Mouse (Mus musculus): ENCODE data around the gene Trp73.

Gene Trp73

DNA sequence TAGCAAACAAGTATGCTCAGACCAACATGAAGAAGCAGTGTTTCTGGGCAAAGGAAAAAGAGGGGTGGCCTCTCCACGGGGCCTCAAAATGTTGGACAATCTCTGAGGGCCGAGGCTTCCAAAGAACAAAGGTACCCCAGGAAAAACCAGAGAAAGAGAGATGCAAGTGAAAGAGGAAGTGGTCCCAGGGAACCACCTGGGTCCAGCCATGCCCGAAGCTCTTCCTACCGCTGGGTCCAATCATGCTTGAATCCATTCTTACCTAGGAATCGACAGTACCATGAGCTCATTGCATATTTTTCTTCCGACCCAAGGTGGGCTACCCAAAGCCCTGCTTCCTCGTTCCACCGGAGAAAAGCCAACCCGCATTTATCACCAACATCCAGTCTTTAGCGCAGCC, 36.1 kb downstream of the Trp73 start:
- no peak for DNase-seq (ENCODE audit: inconsistent ontology term)

- DNase-seq (ENCODE audit: inconsistent ontology term) = no peak
Observed at GRCm38 (mm10) chr4:154103386-154103785, 36.6 kb downstream of the Trp73 start.

DNA sequence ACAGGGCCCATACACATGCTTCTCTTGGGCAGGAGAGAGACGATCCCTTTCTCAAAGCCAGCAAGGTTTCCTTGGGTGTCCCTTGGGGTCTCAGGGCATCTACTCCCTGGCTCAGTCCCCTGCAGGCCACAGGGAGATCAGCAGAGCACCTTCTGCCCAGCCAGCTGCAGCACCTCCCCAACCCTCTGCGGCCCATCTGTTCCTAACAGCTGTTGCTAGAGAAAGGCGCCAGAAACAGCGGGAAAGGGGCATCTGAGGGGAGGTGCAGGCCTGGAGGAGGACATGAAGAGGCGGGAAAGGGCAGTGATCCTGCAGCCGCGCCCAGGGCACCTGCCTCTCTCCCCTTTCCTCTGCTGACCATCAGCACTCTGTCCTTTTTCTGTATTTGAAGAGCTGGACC, 40.6 kb downstream of the Trp73 start:
- DNase-seq (ENCODE audit: inconsistent ontology term) = no peak

GRCm38 (mm10) chr4:154096111-154096510, 43.9 kb downstream of the Trp73 start:
- no peak for DNase-seq (ENCODE audit: inconsistent ontology term)

DNA sequence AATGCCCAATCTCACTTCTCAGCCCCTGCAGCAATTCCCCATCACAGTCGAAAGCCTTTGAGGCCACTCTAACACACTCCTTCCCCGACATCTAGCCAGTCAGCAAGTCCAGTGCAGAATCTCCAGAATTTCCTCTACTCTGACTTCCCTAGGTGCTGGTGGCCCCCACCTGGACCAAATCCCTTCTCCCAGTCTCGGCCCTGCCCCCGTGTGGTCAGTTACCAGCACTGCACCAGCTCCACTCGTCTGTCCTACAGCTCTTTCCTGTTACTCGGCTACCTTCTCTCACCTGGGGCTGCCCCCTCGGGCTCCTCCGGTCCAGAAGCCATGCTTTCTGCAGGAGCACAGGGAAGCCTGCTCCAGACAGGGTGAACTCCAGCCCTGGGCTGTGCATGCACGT, 46.8 kb downstream of the Trp73 start:
- DNase-seq (ENCODE audit: inconsistent ontology term) = peak; percentile 9

GRCm38 (mm10) chr4:154091356-154091755, 48.7 kb downstream of the Trp73 start:
- DNase-seq (ENCODE audit: inconsistent ontology term) = no peak

DNA sequence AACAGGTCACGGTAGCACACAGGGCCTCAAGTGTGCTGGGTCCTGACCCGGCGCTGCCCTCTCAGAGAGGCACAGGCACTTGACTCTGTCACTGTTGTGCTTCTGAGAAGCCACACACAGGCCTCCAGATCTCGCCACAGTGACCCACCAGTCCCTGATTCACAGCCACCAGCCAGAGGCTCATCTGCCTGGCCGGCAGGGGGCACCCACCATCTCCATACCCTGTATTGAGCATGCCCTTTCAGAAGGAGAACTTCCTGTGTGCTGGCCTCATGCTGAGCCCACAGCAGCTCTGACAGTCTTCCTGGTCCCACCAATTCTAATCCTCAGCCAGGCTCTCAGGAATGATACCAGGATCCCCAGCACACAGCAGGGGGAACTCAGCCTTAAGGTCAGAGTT, 50.8 kb downstream of the Trp73 start:
- no peak for DNase-seq (ENCODE audit: inconsistent ontology term)

GRCm38 (mm10) chr4:154086436-154086835, 53.6 kb downstream of the Trp73 start:
- DNase-seq (ENCODE audit: inconsistent ontology term) = no peak

DNA sequence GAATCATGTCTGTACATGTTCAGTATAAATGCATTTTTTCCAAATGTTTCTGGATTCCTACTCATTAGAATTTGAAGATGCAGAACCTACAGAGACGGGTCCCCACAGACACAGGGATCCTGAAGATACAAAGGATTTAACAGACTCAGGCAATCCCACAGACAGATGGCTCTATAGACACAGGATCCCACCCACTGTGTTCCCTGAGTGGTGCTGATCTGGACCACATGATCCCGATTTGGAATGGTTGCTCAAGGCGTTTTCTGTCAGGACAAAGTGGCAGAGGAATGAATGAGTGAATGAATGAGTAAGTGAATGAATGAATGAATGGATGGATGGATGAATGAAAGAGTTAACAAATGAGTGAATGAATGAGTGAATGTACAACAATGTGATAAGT, 54.2 kb downstream of the Trp73 start:
- DNase-seq (ENCODE audit: inconsistent ontology term) = no peak

DNA sequence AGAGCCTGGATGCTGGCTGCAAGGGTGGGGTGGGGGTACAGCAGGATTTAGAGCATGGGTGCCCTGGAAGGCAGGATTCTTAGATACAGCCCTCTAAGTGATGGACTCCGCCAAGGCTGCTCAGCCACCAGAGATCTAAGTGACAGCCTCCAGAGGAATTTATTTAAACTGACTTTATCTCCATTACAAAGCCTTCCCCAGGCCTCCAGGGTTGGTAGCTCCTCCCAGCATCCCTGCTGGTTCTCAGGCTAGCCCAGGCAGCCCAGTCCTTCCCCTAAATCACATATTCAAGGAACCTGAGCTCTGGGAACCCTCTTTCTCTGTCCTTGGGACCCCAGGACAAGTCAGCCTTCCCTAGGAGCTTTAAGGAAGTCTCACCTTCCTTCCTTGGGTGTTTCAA, 58.0 kb downstream of the Trp73 start:
- DNase-seq (ENCODE audit: inconsistent ontology term) = no peak

DNA sequence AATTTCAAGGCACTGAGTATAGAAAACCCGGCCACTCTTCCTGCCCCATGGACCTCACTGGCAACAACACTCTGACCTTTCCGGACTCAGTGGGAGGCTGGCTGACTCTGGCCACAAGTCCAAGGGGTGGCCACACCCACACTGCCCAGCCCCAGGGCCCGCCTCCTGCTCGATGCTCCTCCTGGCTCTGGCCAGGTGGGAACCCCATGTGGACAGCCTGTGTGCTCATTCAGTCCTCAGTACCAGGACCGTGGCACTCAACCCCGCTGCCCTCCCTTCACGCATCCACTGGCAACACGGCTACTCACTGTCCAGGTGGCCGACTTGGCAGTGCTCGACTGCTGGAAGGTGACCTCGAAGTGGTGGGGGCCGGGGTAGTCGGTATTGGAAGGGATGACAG, 59.0 kb downstream of the Trp73 start:
- DNase-seq (ENCODE audit: inconsistent ontology term) = no peak

DNA sequence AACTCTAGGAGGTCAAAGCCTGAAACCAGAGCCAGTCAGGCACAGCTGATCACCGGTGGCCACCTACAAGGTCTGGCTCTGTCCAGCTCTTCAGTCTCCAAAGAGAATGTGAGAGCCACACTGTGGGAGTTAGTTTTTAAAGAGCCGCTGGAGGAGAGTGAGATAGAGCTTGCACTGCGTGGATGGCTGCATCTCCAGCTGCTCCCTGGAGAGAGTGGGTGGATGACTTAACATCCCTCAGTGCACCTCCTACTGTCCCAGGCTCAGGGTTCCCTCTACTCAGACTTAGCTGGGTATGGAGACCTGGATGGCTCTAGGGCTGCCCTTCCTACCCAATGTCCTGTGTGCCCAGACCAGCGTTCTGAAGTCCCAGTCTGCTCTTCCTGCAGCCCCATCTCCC, 59.8 kb downstream of the Trp73 start:
- no peak for DNase-seq (ENCODE audit: inconsistent ontology term)

DNA sequence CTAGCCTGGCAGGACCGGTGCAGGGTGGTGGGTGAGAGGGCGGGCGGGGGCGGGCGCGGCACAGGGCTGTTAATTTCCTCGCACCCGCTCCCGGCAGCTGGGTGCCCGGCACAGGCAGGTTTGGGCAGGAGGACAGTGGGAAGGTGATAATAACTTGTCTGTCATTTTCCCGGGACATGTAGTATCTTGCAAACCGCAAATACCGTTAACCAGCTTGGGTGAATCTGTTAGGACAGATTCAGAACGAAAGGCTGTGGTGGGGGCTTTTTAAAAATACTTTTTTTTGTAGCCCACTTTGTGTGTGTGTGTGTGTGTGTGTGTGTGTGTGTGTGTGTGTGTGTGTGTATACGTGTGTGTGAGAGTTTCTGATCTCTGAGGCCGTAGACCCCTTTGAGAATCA, 68.1 kb downstream of the Trp73 start:
- no peak for DNase-seq (ENCODE audit: inconsistent ontology term)

DNA sequence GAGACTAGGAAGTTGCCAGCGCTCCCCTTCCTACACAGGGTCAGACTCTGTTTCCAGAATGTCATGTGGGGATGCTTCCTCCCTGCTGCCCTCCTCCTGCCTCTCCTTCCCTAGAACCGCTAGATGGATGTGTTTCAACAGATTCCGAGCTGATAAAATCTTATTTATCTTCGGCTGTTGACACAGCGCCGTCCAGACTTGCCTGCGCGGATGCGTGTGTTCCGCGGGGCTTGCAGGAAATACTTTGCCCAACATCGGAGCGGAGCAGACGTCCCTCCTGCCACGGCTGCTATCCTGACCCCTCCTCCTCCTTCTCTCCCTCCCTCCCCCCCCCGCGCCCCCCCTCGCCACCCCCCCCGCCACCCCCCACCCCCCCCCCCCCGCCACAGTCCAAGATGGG, 68.5 kb downstream of the Trp73 start:
- DNase-seq (ENCODE audit: inconsistent ontology term) = no peak

DNA sequence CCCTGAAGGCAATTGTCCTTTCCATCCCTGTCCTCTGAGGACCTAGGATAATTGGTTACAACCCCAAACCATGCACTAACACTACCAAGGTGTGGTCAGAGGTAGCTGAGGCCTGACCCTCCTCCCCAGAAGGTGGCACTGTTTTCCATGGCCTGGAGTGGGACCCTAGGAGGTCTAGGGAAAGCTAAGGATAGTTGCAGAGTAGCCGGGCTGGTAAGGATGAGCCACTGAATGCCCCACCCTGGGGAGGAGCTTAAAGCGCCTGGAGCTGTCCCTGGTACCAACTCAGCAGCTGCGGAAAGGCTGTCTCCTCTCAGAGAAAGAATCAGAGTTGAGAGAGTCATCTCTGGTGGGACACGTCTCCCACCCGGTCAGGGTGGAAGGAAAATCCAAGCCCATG, 69.1 kb downstream of the Trp73 start:
- peak; percentile 56 for DNase-seq (ENCODE audit: inconsistent ontology term)

DNA sequence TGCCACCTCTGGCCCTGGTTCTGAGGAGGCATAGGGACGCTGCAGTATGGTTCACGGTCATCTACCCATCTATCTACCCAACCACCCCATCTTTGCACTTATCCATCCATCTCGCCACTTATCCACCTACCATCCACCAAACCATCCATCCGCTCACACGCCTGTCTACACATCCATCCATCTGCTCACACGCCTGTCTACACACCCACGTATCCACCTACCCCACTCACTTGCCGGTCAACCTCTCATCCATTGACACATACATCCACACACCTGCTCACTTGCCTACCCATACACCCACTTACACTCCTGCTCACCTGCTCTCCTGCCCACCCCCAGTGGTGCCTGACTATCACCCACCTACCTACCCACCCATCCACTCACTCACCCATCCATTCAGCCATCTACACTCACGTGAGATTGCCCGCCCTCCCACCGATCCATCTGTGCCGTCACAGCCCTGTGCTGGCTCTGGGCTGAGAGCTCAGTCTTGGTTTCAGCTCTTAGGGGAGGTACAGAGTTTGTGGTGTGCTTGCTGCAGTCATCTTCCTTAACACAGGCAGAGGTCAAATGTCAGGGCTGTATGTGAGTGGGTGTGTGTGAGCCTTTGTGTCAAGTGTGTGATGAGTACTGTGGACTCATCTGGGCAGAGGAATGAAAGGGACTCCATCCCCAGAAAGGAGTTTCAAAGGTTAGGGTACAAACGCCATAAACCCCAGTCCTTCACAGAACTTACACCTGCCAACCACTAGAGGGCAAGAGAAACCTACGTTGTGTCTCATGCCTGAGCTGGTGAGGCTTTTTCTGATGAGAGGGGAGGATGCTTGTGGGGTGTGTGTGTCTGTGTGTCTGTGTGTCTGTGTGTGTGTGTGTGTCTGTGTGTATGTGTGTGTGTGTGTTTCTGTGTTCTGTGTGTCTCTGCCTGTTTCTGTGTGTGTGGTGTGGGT, 74.9 kb downstream of the Trp73 start:
- DNase-seq (ENCODE audit: inconsistent ontology term) = peak; percentile 41

DNA sequence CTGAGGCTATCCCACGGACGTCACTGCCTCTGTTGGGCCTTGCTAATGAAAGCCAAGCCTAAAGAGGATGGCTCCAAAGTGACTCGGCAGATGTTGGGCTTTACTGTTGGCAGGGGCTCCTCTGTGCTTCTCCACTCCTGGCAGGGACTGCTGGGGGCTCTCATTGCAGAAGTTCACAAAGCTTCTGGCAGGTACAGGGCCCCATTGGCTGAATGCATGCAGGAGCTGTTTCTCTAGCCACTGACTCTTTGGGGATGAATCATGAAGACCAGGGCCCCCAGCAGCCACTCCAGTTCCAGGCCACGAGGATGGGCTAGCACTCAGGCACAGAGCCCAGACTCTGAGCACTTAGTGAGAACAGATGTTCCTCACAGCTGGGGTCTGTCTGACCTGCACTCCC, 82.3 kb downstream of the Trp73 start:
- no peak for DNase-seq (ENCODE audit: inconsistent ontology term)

GRCm38 (mm10) chr4:154056661-154057060, 83.3 kb downstream of the Trp73 start:
- no peak for DNase-seq (ENCODE audit: inconsistent ontology term)

DNA sequence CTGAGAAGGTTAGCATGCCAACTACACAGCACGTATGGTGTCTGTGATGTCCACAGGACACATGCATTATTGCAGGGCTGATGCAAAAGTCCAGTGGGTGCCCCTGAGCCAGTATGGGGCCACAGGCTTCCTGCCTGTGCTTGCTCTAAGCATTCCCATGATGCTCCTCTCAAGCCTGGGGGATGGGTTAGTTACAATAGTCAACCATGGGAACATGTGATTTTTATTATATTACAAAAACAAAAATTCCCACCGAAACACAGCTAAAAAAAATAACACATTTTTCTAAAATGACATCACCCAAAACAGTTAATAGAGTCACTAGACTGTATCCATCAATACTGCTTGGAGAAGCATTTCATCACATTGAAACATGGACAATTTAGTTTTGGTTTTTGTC, 84.0 kb downstream of the Trp73 start:
- no peak for DNase-seq (ENCODE audit: inconsistent ontology term)

DNA sequence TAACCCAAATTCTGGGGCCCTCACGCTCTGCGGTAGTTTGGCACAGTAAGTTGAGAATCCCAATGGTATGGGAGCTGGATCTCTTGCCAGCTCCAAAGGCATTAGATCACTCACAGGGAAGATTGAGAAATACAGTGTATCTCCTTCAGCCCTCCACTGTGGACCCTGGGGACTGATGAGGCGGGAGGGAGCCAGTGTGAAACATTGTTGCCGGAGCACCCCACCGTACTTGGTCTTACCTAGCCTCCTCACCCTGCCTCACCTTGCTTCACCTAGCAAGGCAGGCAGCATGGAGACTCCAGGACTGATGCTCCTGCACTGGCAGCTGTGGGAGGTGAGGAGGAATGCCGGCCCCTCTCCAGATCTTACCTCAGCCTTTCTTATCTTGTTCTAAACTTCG, 84.5 kb downstream of the Trp73 start:
- no peak for DNase-seq (ENCODE audit: inconsistent ontology term)

GRCm38 (mm10) chr4:154053065-154053464, 86.9 kb downstream of the Trp73 start:
- no peak for DNase-seq (ENCODE audit: inconsistent ontology term)

GRCm38 (mm10) chr4:154051401-154051800, 88.6 kb downstream of the Trp73 start:
- DNase-seq (ENCODE audit: inconsistent ontology term) = no peak

- DNase-seq (ENCODE audit: inconsistent ontology term) = no peak
Observed at GRCm38 (mm10) chr4:154045837-154046236, 94.2 kb downstream of the Trp73 start.

GRCm38 (mm10) chr4:154042577-154042976, 97.4 kb downstream of the Trp73 start, which contains the start of gene Ccdc27:
TSS of gene Ccdc27 (minus strand) at chr4:154042677.
- no peak for DNase-seq (ENCODE audit: inconsistent ontology term)

Measured in Muller cell, postnatal 12 days (primary cell).